In the genomic region with DNA sequence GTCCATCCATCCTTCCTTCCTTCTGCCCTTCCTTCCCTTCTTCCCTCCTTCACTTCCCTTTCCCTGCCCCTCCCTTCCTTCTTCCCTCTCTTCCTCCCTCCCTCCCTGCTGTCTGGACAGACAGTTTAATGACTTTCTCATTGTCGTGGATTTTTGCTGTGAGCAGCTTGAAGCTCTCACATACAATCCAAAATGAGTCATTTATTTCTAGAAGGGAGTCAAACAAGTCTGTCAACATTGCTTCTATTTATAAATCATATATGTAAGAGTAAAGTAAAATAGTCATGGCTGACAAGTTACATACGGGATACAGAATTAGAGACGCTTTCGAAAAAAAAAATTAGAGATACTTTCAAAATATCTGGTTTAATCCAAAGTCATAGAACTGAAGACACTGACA, we compare ENCODE assay signal across 18 mouse cellular contexts. TPM values are rescaled to one million over a fixed set of nuclear protein-coding genes. Genes with fewer than 3 reads are reported as not detected.
A peak's percentile ranks its signal among the peaks of the same experiment; 100 is the strongest.
DNase-seq lines count a peak whose midpoint lies in the region; ATAC-seq lines count a peak whose summit lies in the region.
"Had no signal": no experiment of that assay in that cellular context is flagged by ENCODE, and none has a peak within 500 bp of the region (broad histone marks: within the 10 kb centered on the region; RNA-seq: fewer than 3 reads in every experiment).

No protein-coding gene starts in this region.

- H3K4me3 ChIP-seq in heart, embryonic 11.5 days (ENCODE audit: low read depth, low read length) = no peak overlapping the region
- no peak overlapping the region for H3K4me3 ChIP-seq in intestine, embryonic 14.5 days (ENCODE audit: low read depth, low read length)
- H3K4me3 ChIP-seq in intestine, embryonic 15.5 days (replicated peaks) = no peak overlapping the region
- no peak overlapping the region for H3K4me3 ChIP-seq in neural tube, embryonic 12.5 days
- no peak overlapping the region for H3K4me3 ChIP-seq in neural tube, embryonic 15.5 days (replicated peaks)
- H3K4me3 ChIP-seq: left cerebral cortex, adult 2 months; limb, embryonic 13.5 days; myocyte had no signal

- no peaks in the 10 kb centered on the region for H3K9me3 ChIP-seq in heart, embryonic 11.5 days (replicated peaks; ENCODE audit: control insufficient read depth, low read length)
- no peaks in the 10 kb centered on the region for H3K9me3 ChIP-seq in intestine, embryonic 14.5 days (ENCODE audit: control insufficient read depth, low read length)
- H3K9me3 ChIP-seq in intestine, embryonic 15.5 days = no peaks in the 10 kb centered on the region
- H3K9me3 ChIP-seq in neural tube, embryonic 12.5 days = no peaks in the 10 kb centered on the region
- H3K9me3 ChIP-seq in neural tube, embryonic 15.5 days (replicated peaks) = no peaks in the 10 kb centered on the region
- H3K9me3 ChIP-seq: limb, embryonic 13.5 days had no signal

- 66% methylated on average over 4 of the region's 4 CpGs for WGBS in heart, embryonic 11.5 days (ENCODE audit: insufficient replicate concordance)
- 57% methylated on average over 4 of the region's 4 CpGs for WGBS in intestine, embryonic 14.5 days
- 56% methylated on average over 4 of the region's 4 CpGs for WGBS in intestine, embryonic 15.5 days
- WGBS in neural tube, embryonic 12.5 days = 64% methylated on average over 4 of the region's 4 CpGs
- 63% methylated on average over 4 of the region's 4 CpGs for WGBS in neural tube, embryonic 15.5 days

- no peak for DNase-seq in heart, postnatal 4 days
- DNase-seq in intestine, embryonic 14.5 days (ENCODE audit: low spot score) = peak; percentile 41
- DNase-seq in embryo, embryonic 11 days = no peak
- DNase-seq in kidney, adult 18-20 months = no peak
- DNase-seq: cerebellum, adult 11-12 months; heart, postnatal 14 days; kidney, adult 2 months; lung, adult 18-20 months; thymus, postnatal 25 days had no signal

- H3K4me1 ChIP-seq in heart, embryonic 11.5 days (ENCODE audit: control insufficient read depth, insufficient read depth, low read length) = peaks cover 20% of the 10 kb centered on the region
- peaks cover 20% of the 10 kb centered on the region for H3K4me1 ChIP-seq in intestine, embryonic 14.5 days (replicated peaks; ENCODE audit: control insufficient read depth, insufficient read depth, low read length)
- peaks cover 15% of the 10 kb centered on the region for H3K4me1 ChIP-seq in intestine, embryonic 15.5 days (replicated peaks)
- H3K4me1 ChIP-seq in neural tube, embryonic 12.5 days = peaks cover 39% of the 10 kb centered on the region
- H3K4me1 ChIP-seq in neural tube, embryonic 15.5 days = peaks cover 33% of the 10 kb centered on the region

- H3K27me3 ChIP-seq in heart, embryonic 11.5 days (ENCODE audit: control insufficient read depth, insufficient read depth, low read length) = no peaks in the 10 kb centered on the region
- no peaks in the 10 kb centered on the region for H3K27me3 ChIP-seq in intestine, embryonic 14.5 days (replicated peaks; ENCODE audit: control insufficient read depth, insufficient read depth, low read length)
- no peaks in the 10 kb centered on the region for H3K27me3 ChIP-seq in intestine, embryonic 15.5 days (replicated peaks)
- no peaks in the 10 kb centered on the region for H3K27me3 ChIP-seq in neural tube, embryonic 12.5 days (replicated peaks)
- H3K27me3 ChIP-seq in neural tube, embryonic 15.5 days (replicated peaks) = no peaks in the 10 kb centered on the region

- no peak for ATAC-seq in heart, embryonic 11.5 days (replicated peaks; ENCODE audit: insufficient number of reproducible peaks, low FRiP score, low TSS enrichment)
- ATAC-seq in intestine, embryonic 14.5 days (replicated peaks; ENCODE audit: low FRiP score, low TSS enrichment, low read depth) = no peak
- no peak for ATAC-seq in intestine, embryonic 15.5 days
- ATAC-seq in neural tube, embryonic 12.5 days (ENCODE audit: low FRiP score, low read depth) = no peak
- no peak for ATAC-seq in neural tube, embryonic 15.5 days (ENCODE audit: low FRiP score)

- no peak overlapping the region for H3K4me2 ChIP-seq in heart, embryonic 11.5 days
- H3K4me2 ChIP-seq in intestine, embryonic 14.5 days (ENCODE audit: low read length) = no peak overlapping the region
- H3K4me2 ChIP-seq in intestine, embryonic 15.5 days (replicated peaks) = no peak overlapping the region
- H3K4me2 ChIP-seq in neural tube, embryonic 12.5 days (replicated peaks) = peak overlapping the region; percentile 49; the same call in 1 of the 2 replicates
- H3K4me2 ChIP-seq in neural tube, embryonic 15.5 days = no peak overlapping the region

- H3K27ac ChIP-seq in heart, embryonic 11.5 days (ENCODE audit: low read depth, low read length) = peak overlapping the region; percentile 67; the same call in 1 of the 2 replicates
- 0 out of 2 replicates have a peak overlapping the region, but pooled peaks have one; percentile 47 for H3K27ac ChIP-seq in intestine, embryonic 14.5 days (ENCODE audit: low read depth)
- no peak overlapping the region for H3K27ac ChIP-seq in intestine, embryonic 15.5 days
- H3K27ac ChIP-seq in neural tube, embryonic 12.5 days = 0 out of 2 replicates have a peak overlapping the region, but pooled peaks have one; percentile 81
- H3K27ac ChIP-seq in neural tube, embryonic 15.5 days (replicated peaks) = no peak overlapping the region
- H3K27ac ChIP-seq: left cerebral cortex, adult 2 months; limb, embryonic 13.5 days had no signal

- no peak overlapping the region for H3K9ac ChIP-seq in heart, embryonic 11.5 days (ENCODE audit: low read depth, low read length)
- no peak overlapping the region for H3K9ac ChIP-seq in intestine, embryonic 14.5 days (ENCODE audit: low read length)
- no peak overlapping the region for H3K9ac ChIP-seq in intestine, embryonic 15.5 days
- no peak overlapping the region for H3K9ac ChIP-seq in neural tube, embryonic 12.5 days
- no peak overlapping the region for H3K9ac ChIP-seq in neural tube, embryonic 15.5 days (replicated peaks)
- H3K9ac ChIP-seq: limb, embryonic 13.5 days had no signal

- 0 out of 2 replicates have a peak, but pooled peaks cover 2% of the 10 kb centered on the region for H3K36me3 ChIP-seq in heart, embryonic 11.5 days (ENCODE audit: control insufficient read depth, insufficient read depth, low read length)
- H3K36me3 ChIP-seq in intestine, embryonic 14.5 days (ENCODE audit: control insufficient read depth, insufficient read depth, low read length) = peaks cover 56% of the 10 kb centered on the region
- H3K36me3 ChIP-seq in intestine, embryonic 15.5 days = no peaks in the 10 kb centered on the region
- peaks cover 9% of the 10 kb centered on the region for H3K36me3 ChIP-seq in neural tube, embryonic 12.5 days
- H3K36me3 ChIP-seq in neural tube, embryonic 15.5 days = no peaks in the 10 kb centered on the region
- H3K36me3 ChIP-seq: limb, embryonic 13.5 days had no signal

RNA-seq across cellular contexts. Expression of a gene that starts 43.7 kb away (rescaled TPM):
- polyA plus RNA-seq in heart, embryonic 11.5 days (2014; fragmentation: Nextera tagmentation; extraction: Ambion mirVana) = 50.5 and 59.8 TPM in 2 replicates
- 10 to 100 TPM; 33.2 to 36.6 TPM for total RNA-seq in heart, postnatal 4 days (2021)
- polyA plus RNA-seq in intestine, embryonic 14.5 days (2014; fragmentation: Nextera tagmentation; extraction: Ambion mirVana) = 67.3 and 73.2 TPM in 2 replicates
- polyA plus RNA-seq in intestine, embryonic 15.5 days (2015; fragmentation: Nextera tagmentation; extraction: Ambion mirVana) = 39.9 and 41.5 TPM in 2 replicates
- 108 and 120 TPM in 2 replicates for polyA plus RNA-seq in neural tube, embryonic 12.5 days (2016; fragmentation: Nextera tagmentation; extraction: Ambion mirVana)
- 74.4 and 95.5 TPM in 2 replicates for polyA plus RNA-seq in neural tube, embryonic 15.5 days (2015; fragmentation: Nextera tagmentation; extraction: Ambion mirVana)
- total RNA-seq: common myeloid progenitor, adult 5-6 weeks; megakaryocyte-erythroid progenitor cell, adult 5-6 weeks had no signal

Comparison
In these comparisons a context has a peak if more than half of its experiments do, and no peak if none do; other contexts are left out.
1. H3K27ac ChIP-seq: peak in heart, embryonic 11.5 days (single experiment), intestine, embryonic 14.5 days (single experiment) and neural tube, embryonic 12.5 days (single experiment); none in intestine, embryonic 15.5 days (single experiment) and neural tube, embryonic 15.5 days (single experiment).